Mouse (Mus musculus) mature B cell (primary cell): ENCODE results near the gene Snx29.

ENCODE experiments used
- in situ Hi-C: fragments of 300-500 bp; cut with MboI; formaldehyde crosslinking; loops from 2 replicates; pipeline ENCODE4 v1.14.3; 2019

Snx29 gene

DNA sequence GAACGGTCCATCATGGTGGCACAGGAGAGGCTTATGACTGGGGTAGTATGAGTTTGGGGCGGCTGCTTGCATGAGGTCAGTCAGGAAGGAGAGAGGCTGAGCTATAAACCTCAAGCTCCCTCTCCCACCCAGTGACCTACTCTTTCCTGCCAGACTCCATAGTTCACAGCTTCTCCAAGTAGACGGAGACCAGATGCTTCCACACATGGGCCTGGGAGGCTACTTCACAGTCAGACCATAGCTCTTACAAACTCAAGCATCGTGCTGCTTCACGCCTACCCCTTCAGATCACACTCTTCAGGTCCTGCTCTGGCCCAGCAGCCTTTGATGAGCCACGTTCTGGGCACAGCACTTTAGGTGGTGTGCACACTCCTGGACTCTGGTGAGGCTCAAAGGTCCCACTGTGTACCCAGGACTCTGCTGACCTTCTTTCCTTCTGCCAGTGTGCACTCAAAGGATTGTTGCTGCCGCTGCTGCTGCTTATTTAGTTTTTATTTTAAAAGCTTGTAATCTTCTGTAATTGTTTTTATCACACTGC lies 313.6 kb downstream of the Snx29 start:
- in situ Hi-C loops: no loop called here

- in situ Hi-C loops: no loop called here
Observed at GRCm38 (mm10) chr16:11636902-11637301, 314.2 kb downstream of the Snx29 start.

- in situ Hi-C loops: no loop called here
Observed at GRCm38 (mm10) chr16:11637794-11638193, 315.1 kb downstream of the Snx29 start.

DNA sequence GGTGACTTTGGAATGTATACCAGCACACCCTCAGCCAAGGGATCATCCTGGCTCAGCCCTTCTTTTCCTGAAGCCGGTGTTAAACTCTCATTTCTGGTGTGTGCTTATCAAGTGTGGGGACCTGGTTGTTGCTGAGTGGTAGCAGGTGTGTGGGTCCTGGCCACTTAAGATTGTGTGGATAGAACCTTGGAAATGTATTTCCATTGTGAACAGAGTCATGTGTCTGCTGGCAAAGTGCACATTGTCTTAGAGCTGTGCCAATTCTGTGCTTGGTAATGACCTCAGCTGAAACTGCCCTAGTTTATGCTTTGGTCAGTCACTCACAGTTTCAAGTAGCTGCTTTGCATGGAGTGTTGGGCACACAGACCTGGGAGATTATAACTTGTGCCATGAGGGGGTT lies 316.0 kb downstream of the Snx29 start:
- in situ Hi-C loops: no loop called here

GRCm38 (mm10) chr16:11639936-11640335 lies 317.2 kb downstream of the Snx29 start:
- in situ Hi-C loops: no loop called here

DNA sequence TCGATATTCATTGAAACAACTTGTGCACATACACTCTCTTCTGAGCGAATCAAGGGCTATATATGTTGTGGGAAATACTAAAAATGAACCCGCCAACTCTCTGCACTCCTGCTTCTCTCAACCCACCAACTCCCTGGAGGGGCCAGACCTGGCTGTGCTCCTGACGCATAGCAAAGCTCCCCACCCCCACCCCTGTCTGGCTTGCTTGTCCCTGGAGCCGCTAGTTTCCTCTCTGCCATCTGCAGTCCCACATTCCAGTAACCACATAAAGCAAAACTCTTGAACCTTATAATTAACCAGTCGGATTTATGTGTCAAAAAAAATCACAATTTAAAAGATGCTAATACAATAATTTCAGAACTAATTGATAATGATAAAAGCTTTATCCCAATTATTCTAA lies 320.9 kb downstream of the Snx29 start:
- in situ Hi-C loops: no loop called here

DNA sequence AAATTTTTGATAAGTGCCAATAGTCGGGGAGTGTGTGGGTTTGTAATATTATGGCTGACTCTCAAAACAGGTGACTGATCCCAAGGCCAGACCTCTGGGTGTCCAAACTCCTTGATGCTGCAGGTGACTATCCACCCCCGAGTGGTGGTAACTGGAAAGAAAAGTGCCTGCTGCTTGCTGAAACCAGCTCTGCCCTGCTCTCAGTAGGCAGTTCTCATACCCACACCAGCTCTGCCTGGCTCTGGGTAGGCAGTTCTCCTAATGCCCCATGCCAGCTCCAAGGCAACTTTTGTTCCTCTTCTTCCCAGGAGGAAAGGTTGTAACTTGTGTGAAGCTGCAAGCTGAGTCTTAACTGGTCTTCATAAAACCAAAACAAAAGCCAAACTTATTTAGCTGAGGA lies 321.7 kb downstream of the Snx29 start:
- in situ Hi-C loops: no loop called here

DNA sequence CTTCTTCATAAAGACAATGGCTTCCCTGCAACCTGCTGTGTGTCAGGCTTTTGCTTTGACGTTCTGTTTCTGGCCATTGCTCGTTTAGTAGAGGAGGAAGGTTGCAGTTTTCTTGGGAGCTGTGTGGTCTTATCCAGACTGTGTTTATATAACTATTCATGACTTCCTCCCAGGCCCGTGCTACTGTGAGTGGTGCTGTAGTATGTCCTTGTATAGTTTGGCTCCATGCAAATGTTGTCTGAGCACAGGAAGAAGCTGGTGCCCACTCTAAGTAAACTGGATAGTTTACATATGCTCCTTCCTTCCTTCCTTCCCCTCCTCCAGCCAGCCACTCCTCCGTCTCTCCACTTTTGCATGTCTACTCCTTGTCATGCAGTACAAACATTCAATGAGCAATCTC lies 323.0 kb downstream of the Snx29 start:
- in situ Hi-C loops: no loop called here

- in situ Hi-C loops: no loop called here
Observed at GRCm38 (mm10) chr16:11646745-11647289, 324.1 kb downstream of the Snx29 start.

DNA sequence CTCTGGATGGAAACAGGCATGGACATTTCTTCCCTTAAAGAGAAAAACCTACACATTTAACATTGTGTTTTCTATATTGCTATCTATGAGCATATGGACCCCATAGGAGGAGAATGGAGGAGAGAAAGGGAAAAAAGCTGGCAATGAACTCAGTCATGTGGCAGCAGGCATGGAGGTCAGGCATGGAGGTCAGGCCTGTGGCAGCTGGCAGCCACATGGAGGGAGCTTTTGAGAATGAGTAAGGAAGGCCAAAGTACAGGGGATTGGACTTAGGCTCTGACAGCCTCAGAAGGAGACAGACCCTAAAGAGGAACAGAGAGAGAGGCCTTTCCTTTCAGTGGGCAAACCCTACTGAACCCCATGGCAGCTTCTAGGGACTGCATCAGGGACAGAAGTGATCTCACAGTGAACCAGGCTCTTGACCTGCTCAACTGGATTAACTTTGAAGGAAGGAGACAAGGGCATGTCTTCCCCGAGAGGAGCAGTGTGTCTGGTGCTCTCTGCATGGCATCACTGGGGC lies 325.5 kb downstream of the Snx29 start:
- in situ Hi-C loops: no loop called here

DNA sequence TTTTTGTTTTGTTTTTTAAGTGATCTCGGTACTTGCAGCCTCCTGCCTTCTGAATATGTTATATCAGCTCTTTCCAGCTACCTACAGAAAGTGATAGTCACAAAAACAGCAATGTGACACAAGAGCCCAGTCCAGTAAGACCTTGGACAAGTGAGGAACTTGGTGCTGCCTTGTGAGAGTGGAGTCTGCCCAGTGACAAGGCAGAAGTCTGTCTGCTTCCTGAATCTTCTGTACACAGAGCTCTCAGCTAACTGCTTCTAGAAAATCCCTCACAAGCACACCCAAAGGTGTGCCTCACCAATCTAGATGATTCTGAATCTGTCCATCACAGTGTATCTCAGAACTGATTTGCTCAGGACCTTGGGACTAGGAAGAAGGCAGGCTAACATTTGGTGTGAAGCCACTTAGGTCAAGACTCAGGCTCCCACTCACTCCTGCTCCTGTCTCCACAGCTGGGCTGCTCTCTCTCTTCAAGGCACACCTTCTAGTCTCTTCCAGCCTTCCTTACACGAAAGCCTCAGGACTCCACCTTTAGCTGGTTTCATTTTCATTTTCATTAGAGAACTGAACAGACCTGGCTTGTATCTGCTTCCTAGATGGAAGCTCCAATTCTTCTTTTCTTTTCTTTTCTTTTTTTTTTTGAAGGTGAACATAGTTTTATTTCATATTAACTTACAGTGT lies 330.1 kb downstream of the Snx29 start:
- in situ Hi-C loops: no loop called here

- in situ Hi-C loops: no loop called here
Observed at GRCm38 (mm10) chr16:11655893-11656292, 333.2 kb downstream of the Snx29 start.

GRCm38 (mm10) chr16:11657111-11657510 lies 334.4 kb downstream of the Snx29 start:
- in situ Hi-C loops: no loop called here

GRCm38 (mm10) chr16:11659111-11659720 lies 336.5 kb downstream of the Snx29 start:
- in situ Hi-C loops: no loop called here

GRCm38 (mm10) chr16:11664896-11665705 lies 342.4 kb downstream of the Snx29 start:
- in situ Hi-C loops: no loop called here

GRCm38 (mm10) chr16:11665869-11666268 lies 343.2 kb downstream of the Snx29 start:
- in situ Hi-C loops: no loop called here

DNA sequence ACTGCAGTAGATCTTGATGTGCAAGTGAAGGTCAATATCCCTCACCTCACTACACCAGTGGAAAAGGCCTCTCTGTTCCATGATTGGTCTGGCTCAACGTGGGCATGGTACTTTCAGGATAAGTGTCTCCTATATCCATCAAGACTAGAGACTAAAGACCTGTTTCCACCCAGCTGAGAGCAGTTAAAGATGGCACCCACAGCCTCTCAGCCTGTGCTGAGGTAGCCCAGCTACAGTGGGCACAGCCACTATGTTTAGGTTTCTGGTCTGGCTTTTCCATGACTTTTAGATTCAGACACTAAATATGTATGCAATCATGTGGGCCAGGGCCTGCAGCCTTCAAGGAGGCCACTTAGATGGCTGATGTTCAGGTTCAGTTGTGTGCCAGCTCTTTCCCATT lies 345.7 kb downstream of the Snx29 start:
- in situ Hi-C loops: no loop called here

DNA sequence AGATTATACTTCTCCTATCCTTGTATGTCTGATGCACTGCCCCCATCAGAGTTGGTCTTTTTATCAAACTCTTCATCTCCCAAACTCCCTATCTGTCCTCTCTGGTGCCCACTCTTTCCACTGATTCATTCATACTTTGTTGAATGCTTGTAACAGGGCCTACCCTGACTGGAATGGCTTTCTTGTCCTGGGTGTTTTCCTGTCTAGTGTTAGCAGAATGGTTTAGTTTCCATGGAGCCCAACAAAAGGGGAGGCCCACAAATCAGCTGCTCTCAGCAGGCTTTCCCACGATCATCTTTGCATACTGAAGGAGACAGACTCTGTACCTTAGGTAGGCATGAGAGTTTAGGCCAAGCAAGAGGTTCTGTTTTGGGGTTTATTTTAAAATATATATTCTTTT lies 346.2 kb downstream of the Snx29 start:
- in situ Hi-C loops: no loop called here

DNA sequence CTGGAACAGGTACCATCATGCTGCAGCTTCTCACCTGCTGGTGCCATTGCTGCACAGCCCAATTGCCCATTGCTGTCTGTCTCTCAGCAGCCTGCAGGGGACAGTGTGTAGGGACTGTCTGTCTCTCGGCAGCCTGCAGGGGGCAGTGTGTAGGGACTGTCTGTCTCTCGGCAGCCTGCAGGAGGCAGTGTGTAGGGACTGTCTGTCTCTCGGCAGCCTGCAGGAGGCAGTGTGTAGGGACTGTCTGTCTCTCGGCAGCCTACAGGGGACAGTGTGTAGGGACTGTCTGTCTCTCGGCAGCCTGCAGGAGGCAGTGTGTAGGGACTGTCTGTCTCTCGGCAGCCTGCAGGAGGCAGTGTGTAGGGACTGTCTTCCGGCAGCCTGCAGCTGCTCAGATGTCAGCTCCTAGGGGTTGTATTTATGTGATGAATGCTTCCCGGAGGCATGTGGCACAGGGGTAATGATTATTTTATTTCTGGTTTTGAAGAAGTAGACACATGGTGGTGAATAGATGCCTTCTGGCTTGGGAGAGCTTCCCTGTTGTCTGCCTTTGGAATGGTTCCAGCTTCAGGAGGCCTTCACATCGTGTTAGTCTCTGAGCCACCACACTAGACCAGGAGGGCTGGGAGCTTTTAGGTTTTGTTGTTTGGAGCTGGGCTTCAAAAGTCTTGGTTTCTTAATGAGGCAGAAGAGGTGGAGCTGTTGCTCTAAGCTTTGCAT lies 347.7 kb downstream of the Snx29 start:
- in situ Hi-C loops: no loop called here

- in situ Hi-C loops: no loop called here
Observed at GRCm38 (mm10) chr16:11670971-11671310, 348.2 kb downstream of the Snx29 start.

- in situ Hi-C loops: no loop called here
Observed at GRCm38 (mm10) chr16:11676006-11676405, 353.3 kb downstream of the Snx29 start.

- in situ Hi-C loops: no loop called here
Observed at GRCm38 (mm10) chr16:11685264-11685663, 362.6 kb downstream of the Snx29 start.
